Mouse (Mus musculus) retina, embryonic 14.5 days (tissue): Measurements from ENCODE around the gene Aatk.
A peak's percentile ranks its signal among the peaks of the same experiment; 100 is the strongest.

Experiments used
- DNase-seq: peaks from one replicate; pipeline ENCODE4 v3.0.0-alpha.2; 2015; ENCODE audit warnings: low spot score

Aatk gene

DNA sequence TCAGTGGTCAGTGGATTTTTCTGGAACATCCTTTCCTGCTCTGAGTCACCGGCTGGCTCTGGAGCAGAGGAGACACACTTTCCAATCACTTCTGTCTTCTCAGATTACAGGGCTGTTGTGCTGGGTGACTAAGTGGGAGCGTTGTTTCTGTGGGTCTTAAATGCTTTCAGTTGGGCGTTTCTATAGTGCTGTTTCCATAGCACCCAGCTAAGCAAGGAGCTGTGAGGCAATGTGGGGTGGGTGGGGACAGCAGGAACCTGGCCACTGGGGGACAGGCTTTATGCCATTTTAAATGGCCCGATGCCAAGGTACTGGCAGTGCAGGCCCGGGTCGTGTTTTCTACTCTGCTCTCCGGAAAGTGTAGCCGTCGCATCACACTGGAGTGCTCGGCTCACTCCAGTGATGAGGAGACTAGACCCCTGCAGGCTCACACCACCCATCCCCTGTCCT is 57.8 kb downstream of the Aatk start:
- DNase-seq, result peak; percentile 40

DNA sequence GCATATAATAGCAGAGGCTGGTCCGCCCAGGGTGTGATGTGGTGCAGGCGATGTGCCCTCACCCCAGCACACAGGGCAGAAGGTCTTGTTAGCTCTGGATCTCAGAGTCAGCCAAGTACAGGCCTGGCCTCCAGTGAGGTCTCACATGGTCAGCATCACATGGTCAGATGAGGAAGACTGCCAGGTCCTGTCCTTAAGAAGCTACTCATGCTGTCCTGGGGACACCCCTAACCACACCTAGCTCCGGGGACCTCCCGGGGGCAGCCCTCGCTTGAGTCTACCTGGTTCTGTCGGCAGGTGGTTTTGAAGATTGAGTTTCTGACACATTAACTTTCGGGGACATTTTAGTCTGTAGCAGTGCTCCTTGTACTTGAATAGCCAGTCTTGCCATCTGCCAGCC is 58.6 kb downstream of the Aatk start:
- DNase-seq, result no peak

DNA sequence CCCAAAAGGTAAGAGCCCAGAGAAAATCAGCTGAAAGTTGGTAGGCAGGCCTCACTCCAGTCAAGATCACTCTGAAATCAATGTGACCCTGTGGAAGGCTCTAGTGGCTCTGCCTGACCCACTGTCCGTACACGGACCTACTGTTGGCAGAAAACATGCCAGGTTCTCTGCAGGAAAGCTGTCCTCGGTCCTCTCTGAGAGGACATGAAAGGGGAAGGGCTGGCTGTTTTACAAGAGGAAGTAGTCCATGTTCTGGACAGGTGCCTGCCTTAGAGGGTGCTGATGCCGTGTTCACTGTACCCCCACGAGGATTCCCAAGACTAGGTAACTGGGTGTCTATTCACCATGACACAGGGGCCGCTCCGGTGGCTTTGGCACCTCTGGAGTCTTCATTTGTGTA is 59.1 kb downstream of the Aatk start:
- no peak for DNase-seq

DNA sequence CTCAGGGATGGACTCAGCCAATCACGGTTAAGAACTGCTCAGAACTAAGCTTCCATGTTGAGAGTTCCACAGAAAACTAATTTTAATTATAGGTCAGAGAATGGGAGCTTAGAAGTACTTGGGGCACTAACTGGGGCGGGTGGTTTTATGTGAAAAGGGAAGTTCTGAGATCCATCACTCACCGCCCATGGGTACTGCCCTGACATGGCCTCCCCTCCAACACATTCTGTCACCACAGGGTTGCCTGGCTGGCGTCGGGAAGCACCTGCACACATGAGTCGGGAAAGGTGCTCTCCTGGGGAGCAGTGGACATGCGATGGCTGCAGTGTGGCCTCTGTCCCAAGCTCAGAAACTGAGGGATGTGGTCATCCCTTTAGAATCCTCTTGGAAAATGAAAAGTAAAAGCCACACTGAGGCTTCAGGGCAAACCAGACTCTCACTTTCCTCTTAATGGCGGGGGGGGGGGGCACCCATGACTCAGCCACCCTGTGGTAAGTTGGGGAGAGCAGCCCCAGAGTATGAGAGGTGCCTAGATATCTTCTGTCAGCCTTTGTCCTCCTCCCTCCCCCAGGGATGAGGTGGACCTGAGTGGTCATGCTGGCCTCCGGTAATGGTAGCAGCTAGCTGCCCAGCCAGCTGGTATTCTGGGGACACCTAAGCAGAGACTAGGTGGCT is 60.1 kb downstream of the Aatk start:
- DNase-seq, result no peak

DNA sequence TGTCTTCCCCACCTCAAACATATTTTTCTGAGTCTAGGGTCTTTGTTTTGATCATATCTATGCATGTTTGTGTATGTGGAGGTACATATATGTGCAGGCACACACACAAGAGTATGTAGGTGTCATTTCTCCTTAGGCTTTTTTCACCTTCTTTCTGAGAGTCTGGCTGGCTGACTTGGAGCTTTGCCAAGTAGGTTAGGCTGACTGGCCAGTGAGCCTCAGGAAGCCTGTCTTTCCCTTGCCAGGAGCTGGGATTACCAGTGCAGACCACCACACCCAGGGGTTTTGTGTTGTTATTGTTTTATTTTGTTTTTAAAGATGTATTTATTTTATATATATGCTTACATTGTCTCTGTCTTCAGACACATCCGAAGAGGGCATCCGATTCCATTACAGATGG is 63.8 kb downstream of the Aatk start:
- no peak for DNase-seq

DNA sequence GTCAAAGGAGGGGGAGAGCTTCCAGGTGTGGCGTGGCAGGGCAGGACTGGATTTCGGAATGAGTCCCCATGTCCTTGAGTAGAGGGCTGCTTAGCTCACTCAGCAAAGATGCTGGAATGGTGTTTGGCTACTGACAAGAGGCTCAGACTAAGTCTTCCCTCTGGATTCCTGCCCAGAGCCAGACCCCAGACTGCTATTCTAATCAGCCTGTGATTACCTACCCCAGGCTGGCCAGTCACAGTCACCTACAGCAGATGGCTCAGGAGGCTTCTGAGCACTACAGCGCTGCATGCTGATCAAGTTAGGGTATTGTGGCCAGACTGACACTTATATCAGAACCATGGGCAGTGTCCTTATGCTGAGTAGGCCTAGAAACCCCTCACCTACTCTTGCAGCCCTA is 64.7 kb downstream of the Aatk start:
- no peak for DNase-seq

DNA sequence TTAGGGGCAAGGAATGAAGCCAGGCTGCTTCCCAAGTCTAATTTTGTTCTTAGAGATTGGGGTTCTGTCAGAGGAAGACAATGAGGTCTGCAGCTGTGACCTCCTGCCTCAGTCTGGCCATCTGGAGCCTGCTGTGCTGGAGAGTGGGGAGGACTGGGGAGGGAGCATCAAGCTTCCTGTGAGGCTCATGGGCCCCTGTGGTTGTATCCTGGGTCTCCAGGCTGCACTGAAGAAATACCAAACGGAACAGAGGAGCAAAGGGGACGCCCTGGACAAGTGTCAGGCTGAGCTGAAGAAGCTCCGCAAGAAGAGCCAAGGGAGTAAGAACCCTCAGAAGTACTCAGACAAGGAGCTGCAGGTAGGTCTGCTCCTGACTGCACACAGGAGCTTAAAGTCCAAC is 65.2 kb downstream of the Aatk start:
- no peak for DNase-seq

DNA sequence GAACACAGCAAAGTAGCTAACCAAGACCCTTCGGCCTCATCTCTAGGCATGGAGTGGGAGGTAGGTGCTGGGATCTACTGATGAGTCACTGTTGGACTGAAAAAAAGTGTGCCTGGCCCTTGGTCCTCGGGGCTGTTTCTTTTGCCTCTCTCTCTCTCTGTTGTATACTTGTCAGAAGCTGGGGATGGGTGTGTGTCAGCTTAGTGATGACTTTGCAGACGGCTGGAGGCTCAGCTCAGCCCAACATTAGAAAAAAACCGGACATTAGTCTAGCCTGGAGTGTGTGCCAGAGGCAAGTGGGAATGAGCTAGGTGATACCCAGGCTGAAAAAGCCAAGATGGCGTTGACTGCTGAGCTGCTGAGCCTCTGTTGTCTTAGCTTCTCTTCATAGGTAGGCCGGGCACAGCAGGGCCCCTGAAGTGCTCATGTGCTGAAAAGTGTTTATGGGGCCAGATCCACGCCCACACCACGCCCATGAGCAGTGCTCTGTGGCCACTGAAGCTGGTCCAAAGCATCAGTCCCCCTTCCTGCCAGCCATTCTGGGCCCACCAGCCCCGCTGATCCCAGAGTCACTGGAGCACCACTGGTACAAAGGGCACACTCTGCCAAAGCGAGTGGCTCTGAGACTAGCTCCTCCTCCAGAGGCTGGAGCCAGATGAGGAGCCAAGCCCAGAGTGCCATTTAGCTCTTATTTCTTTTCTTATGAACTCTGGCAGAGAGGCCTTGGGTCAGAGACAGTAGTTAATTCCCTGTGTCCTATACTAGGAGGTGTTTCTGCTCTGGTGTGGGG is 67.2 kb downstream of the Aatk start:
- no peak for DNase-seq

DNA sequence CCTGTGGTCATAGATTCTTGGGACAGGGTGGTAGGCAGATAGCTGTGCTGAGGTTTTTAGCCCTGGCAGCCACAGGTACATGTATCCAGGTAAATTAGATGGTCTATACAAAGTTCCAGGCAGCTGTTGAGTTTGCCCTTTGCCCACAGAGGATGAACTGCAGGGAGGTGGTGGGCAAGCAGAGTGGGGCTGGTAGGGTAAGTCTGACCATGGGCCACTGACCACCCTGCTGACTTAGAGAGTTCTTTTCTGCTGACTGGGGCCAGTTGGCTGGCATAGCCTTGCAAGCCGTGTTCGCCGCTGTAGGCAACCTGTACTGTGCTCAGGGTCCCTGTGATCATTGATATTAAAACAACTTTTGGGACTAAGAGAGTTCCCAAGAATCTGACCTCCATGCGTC is 68.3 kb downstream of the Aatk start:
- DNase-seq, result no peak

DNA sequence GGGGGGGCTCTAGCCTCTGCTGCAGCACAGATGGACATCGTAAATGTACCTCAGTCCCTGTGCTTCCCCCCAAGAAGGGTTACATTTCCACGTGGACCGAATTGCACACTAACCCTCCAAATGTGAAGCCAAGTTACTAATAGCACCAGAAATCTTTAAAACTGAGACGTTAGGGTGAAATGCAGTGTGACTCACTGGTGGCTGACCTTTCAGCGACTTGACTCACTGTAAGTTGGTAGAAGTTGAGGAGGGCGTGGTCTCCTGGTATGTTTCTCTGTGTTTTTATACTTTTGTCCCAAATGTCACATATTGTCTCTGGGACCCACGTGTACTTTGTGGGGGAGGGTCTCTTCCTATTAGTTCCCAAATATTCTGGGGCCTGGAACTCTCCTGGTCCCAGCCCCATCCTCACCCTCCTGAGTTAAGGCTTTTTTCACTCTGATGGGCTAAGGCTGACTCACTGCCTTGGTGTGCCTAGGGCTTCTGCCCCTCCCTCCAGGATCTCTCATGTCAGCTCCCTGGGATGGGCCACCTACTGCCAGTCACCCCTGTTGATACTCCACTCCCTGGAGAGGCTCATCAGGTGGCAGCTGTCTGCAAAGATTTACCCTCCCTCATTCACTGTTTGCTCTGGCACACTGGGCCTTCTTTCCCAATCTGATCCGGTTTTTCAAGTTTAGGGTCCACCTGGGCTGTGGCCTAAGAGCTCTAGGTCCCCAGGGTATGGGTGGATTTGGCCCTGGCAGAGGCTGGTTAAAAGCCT is 71.0 kb downstream of the Aatk start:
- no peak for DNase-seq

DNA sequence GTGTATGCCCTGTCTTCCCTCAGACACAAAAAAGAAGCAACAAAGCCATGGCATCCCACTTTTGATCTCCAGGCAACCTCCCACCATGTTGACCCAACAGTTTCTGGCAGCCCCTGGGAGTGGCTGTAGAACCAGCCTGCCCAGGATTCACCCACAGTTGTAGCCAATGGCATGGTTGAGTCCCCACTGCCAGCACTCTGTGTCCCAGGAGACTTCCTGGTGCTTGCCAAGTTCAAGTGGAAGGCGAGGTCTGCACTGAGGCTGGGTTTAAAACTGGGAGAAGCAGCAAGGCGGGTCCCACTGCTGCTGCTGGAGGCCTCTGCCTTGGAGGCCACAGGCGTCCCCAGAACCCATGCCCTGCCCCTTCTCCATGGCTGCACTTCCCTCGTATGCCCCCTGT is 73.2 kb downstream of the Aatk start:
- DNase-seq, result no peak

DNA sequence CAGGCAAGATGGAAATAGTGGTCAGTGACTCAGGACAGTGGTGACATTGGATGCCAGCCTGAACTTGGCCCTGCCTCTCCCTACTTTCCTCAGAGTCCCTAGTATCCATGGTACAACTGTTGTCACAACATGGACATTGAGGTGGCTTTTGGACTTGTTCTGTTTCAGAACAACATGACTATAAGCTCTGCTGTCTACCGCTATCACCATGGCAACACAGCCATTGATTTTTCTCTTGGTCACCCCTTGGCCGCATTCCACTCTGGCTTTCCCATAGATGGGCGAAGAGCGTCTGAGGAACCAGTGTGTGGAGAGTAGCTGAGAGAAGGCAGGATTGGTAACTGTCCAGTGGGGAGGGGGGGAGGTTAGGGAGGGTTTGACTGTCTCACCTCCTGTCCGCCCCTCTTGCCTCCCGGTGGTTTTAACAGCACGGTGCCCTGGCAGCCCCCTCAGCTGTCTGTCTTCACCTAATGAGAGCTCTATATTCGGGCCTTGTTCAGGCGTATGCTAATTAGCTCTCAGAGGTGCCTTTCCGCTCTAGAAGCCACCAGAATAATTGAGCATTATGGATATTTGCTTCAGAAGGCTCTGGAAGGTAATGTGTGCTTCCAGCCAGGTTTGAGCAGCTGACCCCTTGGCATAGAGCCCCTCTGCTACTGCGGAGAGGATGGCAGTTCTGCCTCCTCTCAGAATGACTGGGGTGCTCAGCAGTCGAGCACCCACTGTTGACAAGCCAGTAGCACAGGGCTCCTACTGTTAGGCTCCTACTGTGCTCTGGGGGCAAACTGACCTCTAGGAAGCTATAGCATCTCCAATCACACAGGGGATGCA is 76.7 kb downstream of the Aatk start:
- DNase-seq, result peak; percentile 54

DNA sequence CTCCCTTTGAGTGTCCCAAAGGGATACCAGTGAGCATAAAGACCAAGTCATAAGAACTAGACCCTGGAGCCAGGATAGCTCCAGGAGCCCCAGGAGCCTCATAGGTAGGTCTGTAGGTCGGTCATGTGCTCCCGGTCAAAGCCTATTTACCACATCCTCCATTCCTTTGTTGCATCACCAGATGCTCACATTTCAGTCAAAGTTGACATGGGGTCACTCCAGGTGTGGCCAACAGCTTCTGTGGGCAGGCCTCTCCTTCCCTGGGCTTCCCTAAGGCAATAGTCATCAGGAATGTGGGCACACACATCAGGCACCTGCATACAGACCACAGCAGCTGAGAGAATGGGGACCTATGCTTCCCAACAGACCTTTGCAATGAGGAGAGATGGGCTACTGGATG is 79.1 kb downstream of the Aatk start:
- DNase-seq, result no peak

DNA sequence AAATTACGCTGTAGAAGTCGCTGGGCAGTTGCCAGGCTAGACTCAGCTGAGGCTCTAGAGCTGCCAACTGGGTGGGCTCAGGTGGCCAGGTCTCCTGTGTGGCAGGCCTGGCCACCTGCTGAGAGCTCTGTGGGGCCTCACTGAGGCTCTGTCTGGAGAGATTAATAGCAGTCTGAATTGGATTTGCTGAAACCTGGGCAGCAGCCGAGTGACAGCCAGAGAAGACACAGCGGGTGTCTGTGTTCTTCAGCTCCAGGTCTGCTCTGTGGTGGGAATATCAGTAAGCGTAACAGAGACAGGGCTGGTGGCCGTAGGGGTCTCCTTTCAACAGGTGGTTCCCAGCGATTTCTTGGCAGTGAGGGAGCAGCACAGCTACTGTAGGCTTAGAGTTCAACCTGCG is 79.6 kb downstream of the Aatk start:
- no peak for DNase-seq

DNA sequence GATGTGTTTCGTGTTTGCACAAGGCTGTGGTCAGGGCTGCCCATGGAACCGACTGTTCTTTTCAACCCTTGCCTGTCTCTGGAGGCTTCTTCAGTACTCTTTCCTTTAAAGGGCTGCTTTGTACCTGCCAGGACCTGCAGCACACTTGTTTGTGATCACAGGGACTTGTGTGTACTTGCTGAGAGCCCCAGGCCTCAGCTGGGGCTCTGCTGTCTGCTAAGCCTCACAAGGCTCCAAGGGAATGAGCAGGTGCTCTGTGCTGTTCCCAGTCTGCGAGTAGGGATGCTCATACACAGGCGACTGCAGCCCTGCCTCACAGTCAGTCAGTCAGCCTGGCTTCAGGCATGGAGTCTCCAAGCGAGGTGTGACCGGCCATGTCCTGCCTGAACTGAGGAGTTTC is 80.7 kb downstream of the Aatk start:
- DNase-seq, result no peak

DNA sequence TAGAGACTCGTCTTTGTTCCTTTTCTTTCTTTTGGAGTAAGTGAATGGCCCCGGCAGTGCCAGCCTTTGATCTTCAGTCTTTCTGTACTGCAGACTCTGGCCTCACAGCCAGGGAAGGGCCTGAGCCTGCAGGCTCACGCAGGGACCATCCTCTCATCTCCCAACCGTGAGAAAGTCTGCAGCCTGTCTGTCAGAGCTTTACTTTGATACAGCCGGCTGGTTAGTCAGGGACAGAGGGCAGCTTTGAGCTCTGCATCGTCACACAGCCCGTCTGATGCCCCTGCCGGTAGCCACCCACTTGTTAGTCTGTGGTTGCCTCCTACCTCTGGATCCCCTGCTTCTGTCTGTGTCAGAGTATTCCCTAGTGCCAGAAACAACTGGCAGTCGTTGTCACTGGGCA is 81.9 kb downstream of the Aatk start:
- no peak for DNase-seq

DNA sequence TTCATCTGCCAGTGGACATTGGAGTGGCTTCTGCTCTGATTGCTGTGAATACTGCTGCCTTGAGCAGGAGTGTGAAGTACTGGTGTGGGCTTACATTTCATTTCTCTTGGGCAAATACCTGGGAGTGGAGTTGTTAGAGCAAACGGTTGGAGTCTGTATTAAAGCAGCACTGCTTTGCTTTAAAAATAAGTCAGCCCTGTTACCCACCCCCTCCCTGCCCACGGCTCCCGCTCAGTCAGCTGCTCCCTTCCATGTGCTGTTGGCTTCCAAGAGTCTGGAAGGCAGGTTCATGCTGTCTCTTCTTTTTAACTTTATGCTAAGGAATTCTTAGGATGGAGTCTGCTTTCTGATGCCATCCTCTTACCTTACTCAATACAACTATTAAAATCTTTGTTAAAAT is 85.5 kb downstream of the Aatk start:
- DNase-seq, result no peak

DNA sequence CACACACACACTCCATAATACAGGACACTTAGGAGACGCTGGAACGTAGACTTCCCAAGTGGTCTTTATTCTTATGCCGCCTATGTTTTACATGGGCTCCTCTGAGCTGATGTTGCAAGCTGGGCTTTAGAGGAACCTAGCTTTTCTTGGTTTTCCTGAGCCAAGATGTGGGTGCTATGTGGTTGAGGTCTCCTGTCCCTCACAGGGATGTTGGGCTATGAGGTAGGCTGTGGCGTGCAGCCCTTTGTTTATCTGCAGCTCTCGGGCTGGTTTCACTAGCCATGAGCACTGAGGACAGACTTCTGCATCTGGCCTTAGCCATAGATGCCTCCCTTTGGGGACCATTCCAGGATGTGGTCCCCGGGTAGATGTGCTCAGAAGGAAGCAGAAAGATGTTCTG is 86.3 kb downstream of the Aatk start:
- no peak for DNase-seq

DNA sequence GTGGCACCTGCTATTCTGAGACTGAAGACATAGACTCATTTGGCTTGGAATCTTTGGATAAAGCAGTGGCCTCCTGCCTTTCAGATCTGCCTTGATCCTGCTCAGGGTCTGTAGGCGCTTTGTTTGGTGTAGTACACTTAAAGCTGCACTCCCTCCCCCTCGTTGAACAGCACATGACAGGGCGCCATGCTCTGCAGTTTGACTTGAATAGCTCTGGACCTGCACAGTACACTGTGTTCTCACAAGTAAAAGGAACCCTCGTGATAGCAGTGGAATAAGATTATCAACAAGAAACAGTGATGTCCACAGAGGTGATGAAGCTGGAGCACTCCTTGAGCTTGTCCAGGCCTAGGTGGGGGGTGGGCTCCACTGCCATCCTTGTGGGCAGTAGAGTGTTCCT is 87.3 kb downstream of the Aatk start:
- no peak for DNase-seq

DNA sequence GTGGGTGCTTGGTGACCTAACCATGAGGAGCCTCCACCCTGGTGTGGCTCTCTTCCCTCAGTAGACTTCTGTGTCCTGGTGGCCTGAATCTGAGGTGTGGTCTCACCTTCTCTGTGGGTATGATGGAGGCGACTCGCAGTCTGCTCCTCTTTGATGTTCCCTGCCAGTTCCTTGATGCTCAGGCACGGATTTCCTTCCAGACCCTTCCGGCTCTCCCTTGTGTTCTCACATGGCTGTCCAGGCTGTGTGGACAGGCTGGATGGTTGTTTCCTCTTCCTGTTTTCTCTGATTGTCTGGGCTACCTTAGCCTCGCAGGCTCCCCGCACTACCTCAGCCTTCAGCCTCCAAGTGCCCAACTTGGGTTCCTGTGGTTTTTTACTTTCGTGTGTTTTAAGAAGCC is 88.1 kb downstream of the Aatk start:
- DNase-seq, result no peak
